Mouse (Mus musculus) gastrocnemius, adult 8-10 months (tissue): ENCODE data around the gene Gpr87. TPM values are rescaled to one million over a fixed set of nuclear protein-coding genes. Genes with fewer than 3 reads are reported as not detected.

Experiments
- DNase-seq, 2 experiments: peaks; one replicate each; pipeline ENCODE4 v3.0.0; 2022; ENCODE audit warnings: low spot score in 2 of 2
- total RNA-seq, 4 experiments: library from RNA; stranded (reverse); gene quantifications; 2 replicates each; pipeline ENCODE4 v1.2.4; 2022

Gpr87 gene
- total RNA-seq = not detected

- DNase-seq = no peak
These were observed at the start of gene Gpr87 for GRCm38 (mm10) chr3:59194938-59195337. TSS of gene Gpr87 (minus strand) at chr3:59195104.

- DNase-seq = no peak
These were observed 48.5 kb upstream of the Gpr87 start for GRCm38 (mm10) chr3:59243384-59243783.

GRCm38 (mm10) chr3:59234878-59235277 is 40.0 kb upstream of the Gpr87 start:
- no peak for DNase-seq

- no peak for DNase-seq
These were observed 36.0 kb upstream of the Gpr87 start for GRCm38 (mm10) chr3:59230912-59231311.

GRCm38 (mm10) chr3:59228730-59229551 is 34.0 kb upstream of the Gpr87 start:
- no peak for DNase-seq

- DNase-seq = no peak
These were observed 32.8 kb upstream of the Gpr87 start for GRCm38 (mm10) chr3:59227696-59228095.

GRCm38 (mm10) chr3:59225411-59225810 is 30.5 kb upstream of the Gpr87 start:
- DNase-seq = no peak

- DNase-seq = no peak
These were observed 27.4 kb upstream of the Gpr87 start for GRCm38 (mm10) chr3:59222303-59222702.

- no peak for DNase-seq
These were observed 24.4 kb upstream of the Gpr87 start for GRCm38 (mm10) chr3:59219326-59219725.

- no peak for DNase-seq
These were observed 22.3 kb upstream of the Gpr87 start for GRCm38 (mm10) chr3:59217211-59217610.

- DNase-seq = no peak
These were observed 17.5 kb upstream of the Gpr87 start for GRCm38 (mm10) chr3:59212404-59212803.

- no peak for DNase-seq
These were observed 16.9 kb upstream of the Gpr87 start for GRCm38 (mm10) chr3:59211784-59212183.

- DNase-seq = no peak
These were observed 15.8 kb upstream of the Gpr87 start, which contains the start of gene P2ry13 for GRCm38 (mm10) chr3:59210727-59211126. TSS of gene P2ry13 (minus strand) at chr3:59210882.

GRCm38 (mm10) chr3:59210089-59210488 is 15.2 kb upstream of the Gpr87 start:
- no peak for DNase-seq

GRCm38 (mm10) chr3:59208650-59209548 is 14.0 kb upstream of the Gpr87 start:
- DNase-seq = no peak

- DNase-seq = no peak
These were observed 11.0 kb upstream of the Gpr87 start for GRCm38 (mm10) chr3:59205941-59206340.

- DNase-seq = no peak
These were observed 10.0 kb upstream of the Gpr87 start for GRCm38 (mm10) chr3:59204719-59205503.

GRCm38 (mm10) chr3:59203802-59204520 is 9.1 kb upstream of the Gpr87 start:
- DNase-seq = no peak

GRCm38 (mm10) chr3:59197329-59197948 is 2.5 kb upstream of the Gpr87 start:
- no peak for DNase-seq

- DNase-seq = no peak
These were observed 805 bp downstream of the Gpr87 start for GRCm38 (mm10) chr3:59194099-59194498.
